Mouse (Mus musculus) right cerebral cortex, postnatal 36 days (tissue): ENCODE measurements around the gene Ccr10.

ENCODE experiments used
- DNase-seq, 2 experiments: peaks; one replicate each; pipeline ENCODE4 v3.0.0; 2022; ENCODE audit warnings: low spot score in 2 of 2, mixed read lengths in 1 of 2

The Ccr10 gene

GRCm38 (mm10) chr11:101154648-101155047, 20.6 kb downstream of the Ccr10 start:
- DNase-seq = no peak

GRCm38 (mm10) chr11:101152825-101153224, 22.4 kb downstream of the Ccr10 start:
- no peak for DNase-seq

- no peak for DNase-seq
Measured at GRCm38 (mm10) chr11:101151063-101151462, 24.2 kb downstream of the Ccr10 start.

GRCm38 (mm10) chr11:101149178-101150105, 25.8 kb downstream of the Ccr10 start:
- DNase-seq = no peak

GRCm38 (mm10) chr11:101148751-101149150, 26.5 kb downstream of the Ccr10 start:
- DNase-seq = no peak

GRCm38 (mm10) chr11:101146377-101146776, 28.9 kb downstream of the Ccr10 start:
- DNase-seq = no peak

- no peak for DNase-seq
Measured at GRCm38 (mm10) chr11:101143338-101144225, 31.7 kb downstream of the Ccr10 start.

- no peak for DNase-seq
Measured at GRCm38 (mm10) chr11:101142215-101142967, 32.9 kb downstream of the Ccr10 start.

- no peak for DNase-seq
Measured at GRCm38 (mm10) chr11:101141088-101141487, 34.2 kb downstream of the Ccr10 start.

- no peak for DNase-seq
Measured at GRCm38 (mm10) chr11:101140164-101140819, 35.0 kb downstream of the Ccr10 start.

- DNase-seq = no peak
Measured at GRCm38 (mm10) chr11:101138536-101139181, 36.6 kb downstream of the Ccr10 start.

GRCm38 (mm10) chr11:101137000-101137399, 38.2 kb downstream of the Ccr10 start:
- no peak for DNase-seq

- DNase-seq = no peak
Measured at GRCm38 (mm10) chr11:101134217-101134865, 40.9 kb downstream of the Ccr10 start.

- no peak for DNase-seq
Measured at GRCm38 (mm10) chr11:101133037-101133436, 42.2 kb downstream of the Ccr10 start.

- DNase-seq = no peak
Measured at GRCm38 (mm10) chr11:101131701-101132100, 43.5 kb downstream of the Ccr10 start.

GRCm38 (mm10) chr11:101131187-101131586, 44.1 kb downstream of the Ccr10 start:
- no peak for DNase-seq

- no peak for DNase-seq
Measured at GRCm38 (mm10) chr11:101130056-101130756, 45.0 kb downstream of the Ccr10 start.

GRCm38 (mm10) chr11:101128996-101129577, 46.2 kb downstream of the Ccr10 start:
- no peak for DNase-seq

GRCm38 (mm10) chr11:101127075-101127474, 48.2 kb downstream of the Ccr10 start:
- no peak for DNase-seq
